Mouse (Mus musculus) heart, postnatal 0 days (tissue): ENCODE measurements around the gene Dlx4.

ENCODE experiments used
- CTCF ChIP-seq: IDR thresholded peaks from 2 replicates; pipeline ENCODE4 v1.5.1; 2016; ENCODE audit warnings: antibody characterized with exemption, control low read depth, low read depth
- EP300 ChIP-seq: IDR thresholded peaks from 2 replicates; pipeline ENCODE4 v1.6.1; 2016; ENCODE audit warnings: antibody characterized with exemption, low read depth

DNA sequence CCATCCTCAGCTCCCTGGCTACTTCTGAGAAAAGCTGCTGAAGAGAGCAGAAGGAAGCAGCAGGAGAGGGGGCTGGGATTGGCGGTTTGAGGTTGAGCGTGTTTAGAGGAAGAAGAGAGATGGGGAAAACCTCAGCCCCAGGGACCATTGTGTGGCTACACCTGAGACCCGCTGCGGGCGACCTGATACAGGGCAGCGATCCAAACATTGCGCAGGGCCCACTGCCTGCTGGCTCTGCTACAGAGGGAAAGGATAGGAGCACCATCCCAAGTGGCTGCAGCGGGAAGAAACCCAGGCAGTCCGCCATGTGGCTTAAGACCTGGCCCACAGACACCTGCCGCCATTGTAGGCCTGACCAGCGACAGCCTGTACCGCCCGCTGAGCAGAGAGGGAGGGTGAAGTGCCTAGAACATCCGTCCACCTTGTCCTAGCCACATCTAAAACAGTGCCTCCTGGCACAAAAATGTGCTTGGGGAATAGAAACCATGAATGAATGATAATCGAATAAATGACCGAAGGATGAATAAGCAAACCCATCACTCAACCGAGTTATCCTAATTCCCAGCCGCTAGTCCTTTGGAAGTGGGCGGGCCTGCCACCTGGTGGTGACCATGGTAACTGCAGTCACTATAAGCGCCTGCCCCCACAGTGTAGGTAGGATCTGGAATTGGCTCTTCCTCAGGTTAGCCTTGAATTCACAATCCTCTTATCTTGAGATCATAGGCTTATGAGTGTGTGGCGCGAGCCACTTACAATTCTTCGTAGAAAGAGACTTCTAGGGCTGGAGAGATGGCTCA, 39.4 kb downstream of the Dlx4 start:
- peak; percentile 94 for TF ChIP-seq CTCF
- no peak for TF ChIP-seq EP300
